Mouse (Mus musculus) liver, adult 2 months (tissue): ENCODE measurements at regions not wholly inside any gene's neighbourhood (a gene's known extent, or its start where the extent isn't known, plus 50 kb on each side); places are given as distances from the start of the nearest gene placed in this dataset.

Experiments
- DNase-seq: peaks from one replicate; pipeline ENCODE4 v3.0.0-alpha.2; 2011; ENCODE audit warnings: low read depth, low spot score; ENCODE audit errors: extremely low read depth
- H3K27ac ChIP-seq: fragments of 200-500 bp; replicated peaks from 2 replicates; pipeline ENCODE4 v1.5.1; 2012; ENCODE audit warnings: low read depth, mild to moderate bottlenecking, control low read depth, inconsistent platforms, low read length; ENCODE audit not compliant: insufficient read depth
- H3K27me3 ChIP-seq: fragments of 200-500 bp; 2 replicates; pipeline ENCODE4 v1.6.1; 2012; ENCODE audit warnings: mild to moderate bottlenecking, moderate library complexity, low read length, inconsistent platforms; ENCODE audit not compliant: control insufficient read depth, insufficient read depth
- H3K36me3 ChIP-seq: fragments of 200-500 bp; 2 replicates; pipeline ENCODE4 v1.6.1; 2012; ENCODE audit warnings: low read length, inconsistent platforms; ENCODE audit not compliant: control insufficient read depth, insufficient read depth
- H3K4me1 ChIP-seq: fragments of 200-500 bp; 2 replicates; pipeline ENCODE4 v1.6.1; 2011; ENCODE audit warnings: low read length; ENCODE audit not compliant: control insufficient read depth, insufficient read depth
- H3K4me3 ChIP-seq: fragments of 200-500 bp; 2 replicates; pipeline ENCODE4 v1.5.1; 2011; ENCODE audit warnings: low read depth, mild to moderate bottlenecking, control low read depth, low read length, moderate library complexity; ENCODE audit not compliant: insufficient read depth
- H3K79me2 ChIP-seq: fragments of 200-500 bp; 2 replicates; pipeline ENCODE4 v1.6.1; 2012; ENCODE audit warnings: inconsistent platforms, mild to moderate bottlenecking, low read length, moderate library complexity; ENCODE audit not compliant: control insufficient read depth, insufficient read depth
- H3K9ac ChIP-seq: fragments of 200-500 bp; 2 replicates; pipeline ENCODE4 v1.6.1; 2012; ENCODE audit warnings: low read depth, mild to moderate bottlenecking, control low read depth, inconsistent platforms, low read length
- CTCF ChIP-seq: fragments of 200-500 bp; IDR thresholded peaks from 2 replicates; pipeline ENCODE4 v1.5.1; 2011; ENCODE audit warnings: low read depth, low read length, control low read depth
- POLR2A ChIP-seq: fragments of 200-500 bp; IDR thresholded peaks from 2 replicates; pipeline ENCODE4 v1.6.1; 2011; ENCODE audit warnings: low read length, control low read depth; ENCODE audit not compliant: insufficient read depth; ENCODE audit errors: extremely low read depth
- WGBS: fragments of 180-500 bp; shearing (Covaris S2); methylation state at CpG from one replicate; pipeline ENCODE4 v1.1.7; 2018; 5-methylcytosine and 5-hydroxymethylcytosine counted together

GRCm38 (mm10) chr1:137352390-137353027 lies 392.3 kb upstream of the Nr5a2 start:
- H3K27me3 ChIP-seq: no peaks in the 10 kb centered on the region
- no peak overlapping the region for H3K4me3 ChIP-seq
- no peak for TF ChIP-seq CTCF
- TF ChIP-seq POLR2A: no peak
- no peaks in the 10 kb centered on the region for H3K4me1 ChIP-seq
- no peaks in the 10 kb centered on the region for H3K79me2 ChIP-seq
- H3K27ac ChIP-seq: no peak overlapping the region
- H3K36me3 ChIP-seq: no peaks in the 10 kb centered on the region
- no peak overlapping the region for H3K9ac ChIP-seq
- no peak for DNase-seq
- WGBS: 85% methylated on average over 5 of the region's 5 CpGs

DNA sequence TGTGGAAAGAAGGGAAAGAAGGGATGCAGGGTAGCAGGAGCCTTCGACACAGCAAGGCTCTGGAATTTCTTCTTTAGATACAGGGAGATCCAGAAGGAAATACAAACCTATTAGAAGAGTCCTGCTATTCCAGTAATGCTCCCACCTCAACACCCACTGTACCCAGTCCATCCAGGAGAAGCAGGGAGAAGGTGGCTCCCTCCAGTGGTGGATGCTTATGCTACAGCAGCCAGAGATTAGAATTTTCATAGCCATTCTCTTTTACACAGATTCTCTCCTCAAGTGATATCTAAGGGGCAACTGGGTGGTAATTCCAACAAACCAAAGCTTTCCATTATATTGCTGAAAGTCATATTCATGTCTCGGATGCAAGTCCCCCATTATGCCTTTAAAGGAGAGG lies 373.9 kb upstream of the Nr5a2 start:
- Histone ChIP-seq H3K9ac (no peak overlapping the region), H3K79me2 (no peaks in the 10 kb centered on the region), H3K4me3 (no peak overlapping the region), H3K27ac (no peak overlapping the region), H3K27me3 (no peaks in the 10 kb centered on the region), H3K36me3 (no peaks in the 10 kb centered on the region), H3K4me1 (no peaks in the 10 kb centered on the region)
- TF ChIP-seq CTCF (0 out of 2 replicates have a peak, but pooled peaks have one; percentile 1), POLR2A (no peak)
- WGBS: 84% methylated on average over 2 of the region's 2 CpGs
- no peak for DNase-seq

- H3K27ac ChIP-seq: no peak overlapping the region
- TF ChIP-seq POLR2A (no peak), CTCF (no peak)
These were observed 372.0 kb upstream of the Nr5a2 start for GRCm38 (mm10) chr1:137332108-137332769.

DNA sequence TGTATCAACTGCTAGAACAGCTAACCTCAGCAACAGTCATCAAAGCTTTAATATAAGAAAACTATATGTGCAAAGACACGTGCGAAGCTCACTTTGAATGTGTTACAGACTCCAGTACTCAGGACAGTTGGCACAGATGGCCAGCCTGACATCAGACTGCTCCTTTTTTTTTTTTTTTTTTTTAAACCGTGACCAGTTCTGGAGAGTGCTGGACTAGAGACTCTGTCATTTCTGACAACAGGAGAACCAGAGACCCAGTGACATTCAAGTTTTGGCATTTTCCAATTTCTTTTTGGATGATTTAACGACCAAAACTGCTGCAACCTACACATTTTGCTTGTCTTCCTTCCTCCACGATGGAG lies 371.5 kb upstream of the Nr5a2 start:
- no peak for DNase-seq
- Histone ChIP-seq H3K79me2 (no peaks in the 10 kb centered on the region), H3K4me3 (no peak overlapping the region), H3K36me3 (no peaks in the 10 kb centered on the region), H3K27ac (no peak overlapping the region), H3K4me1 (no peaks in the 10 kb centered on the region), H3K27me3 (no peaks in the 10 kb centered on the region), H3K9ac (no peak overlapping the region)
- TF ChIP-seq CTCF (no peak), POLR2A (no peak)
- WGBS: 70% methylated on average over 5 of the region's 5 CpGs

More at GRCm38 (mm10) chr1:137332108-137332769, 372.0 kb upstream of the Nr5a2 start:
- Histone ChIP-seq H3K9ac (no peak overlapping the region), H3K4me3 (no peak overlapping the region), H3K27me3 (no peaks in the 10 kb centered on the region), H3K4me1 (no peaks in the 10 kb centered on the region), H3K36me3 (no peaks in the 10 kb centered on the region), H3K79me2 (no peaks in the 10 kb centered on the region)
- no peak for DNase-seq
- WGBS: 71% methylated on average over 8 of the region's 8 CpGs

DNA sequence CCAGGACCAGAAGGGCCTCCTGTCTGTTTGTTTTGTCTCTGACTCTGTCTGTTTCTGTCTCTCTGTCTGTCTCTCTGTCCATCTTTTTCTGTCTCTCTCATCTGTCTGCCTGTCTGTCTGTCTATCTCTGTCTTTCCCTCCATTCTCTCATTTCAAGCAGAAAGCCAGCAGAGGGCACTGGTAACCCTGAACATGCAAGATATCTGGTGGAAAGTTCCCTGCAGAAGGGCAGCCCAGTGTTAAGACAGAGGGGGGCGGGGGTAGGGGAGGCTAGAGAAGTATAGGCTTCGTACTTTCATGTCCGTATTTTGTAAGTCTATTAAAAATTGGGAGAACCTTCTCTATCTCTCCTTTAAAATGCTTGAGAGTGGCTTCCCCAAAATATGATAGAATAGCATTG lies 370.4 kb upstream of the Nr5a2 start:
- no peaks in the 10 kb centered on the region for H3K27me3 ChIP-seq
- H3K4me3 ChIP-seq: no peak overlapping the region
- 51% methylated on average over 3 of the region's 3 CpGs for WGBS
- TF ChIP-seq CTCF (0 out of 2 replicates have a peak, but pooled peaks have one; percentile 11), POLR2A (no peak)
- no peaks in the 10 kb centered on the region for H3K36me3 ChIP-seq
- H3K9ac ChIP-seq: no peak overlapping the region
- H3K79me2 ChIP-seq: no peaks in the 10 kb centered on the region
- H3K4me1 ChIP-seq: no peaks in the 10 kb centered on the region
- no peak overlapping the region for H3K27ac ChIP-seq
- DNase-seq: peak; percentile 14

- Histone ChIP-seq H3K79me2 (no peaks in the 10 kb centered on the region), H3K4me1 (no peaks in the 10 kb centered on the region), H3K27me3 (no peaks in the 10 kb centered on the region), H3K4me3 (no peak overlapping the region), H3K9ac (no peak overlapping the region), H3K27ac (no peak overlapping the region), H3K36me3 (no peaks in the 10 kb centered on the region)
- TF ChIP-seq CTCF (peak; percentile 39; the same call in 1 of the 2 replicates), POLR2A (no peak)
- WGBS: 39% methylated on average over 8 of the region's 8 CpGs
- no peak for DNase-seq
These were observed 363.8 kb upstream of the Nr5a2 start for GRCm38 (mm10) chr1:137323884-137324594.
